Mouse (Mus musculus) heart, postnatal 0 days (tissue): ENCODE data around the gene Tcn2.
"Not testable (repeated sequence)": the region's sequence is repeated elsewhere in the genome, so short reads cannot be mapped to it uniquely, and the experiment has no call there.

Experiments
- CTCF ChIP-seq: IDR thresholded peaks from 2 replicates; pipeline ENCODE4 v1.5.1; 2016; ENCODE audit warnings: antibody characterized with exemption, control low read depth, low read depth
- EP300 ChIP-seq: IDR thresholded peaks from 2 replicates; pipeline ENCODE4 v1.6.1; 2016; ENCODE audit warnings: antibody characterized with exemption, low read depth

- TF ChIP-seq EP300, CTCF: not testable (repeated sequence)
These were observed 23.4 kb upstream of the Tcn2 start for GRCm38 (mm10) chr11:3955371-3955770.
